Mouse (Mus musculus) CD4-positive helper T cell, adult 2 months (primary cell): ENCODE measurements around the gene Prkar2b.
A peak's percentile ranks its signal among the peaks of the same experiment; 100 is the strongest.
"Not testable (repeated sequence)": the region's sequence is repeated elsewhere in the genome, so short reads cannot be mapped to it uniquely, and the experiment has no call there.

ENCODE experiments used
- DNase-seq: peaks from one replicate; pipeline ENCODE4 v3.0.0-alpha.2; 2012; ENCODE audit warnings: low read depth, missing footprints, low spot score

Prkar2b gene

DNA sequence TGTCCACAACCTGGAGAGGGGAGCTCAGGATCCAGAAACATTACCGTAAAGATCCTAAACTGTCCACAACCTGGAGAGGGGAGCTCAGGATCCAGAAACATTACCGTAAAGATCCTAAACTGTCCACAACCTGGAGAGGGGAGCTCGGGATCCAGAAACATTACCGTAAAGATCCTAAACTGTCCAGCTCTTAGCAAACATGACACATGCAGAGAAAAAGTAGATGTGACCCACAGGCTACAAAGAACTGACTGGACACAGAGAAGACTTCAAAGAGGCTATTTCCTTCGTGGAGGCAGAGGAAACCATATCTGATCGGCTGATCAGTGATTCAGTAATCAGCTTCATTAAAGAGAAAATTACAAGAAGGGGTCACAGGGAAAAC, 51.1 kb downstream of the Prkar2b start:
- DNase-seq = not testable (repeated sequence)

DNA sequence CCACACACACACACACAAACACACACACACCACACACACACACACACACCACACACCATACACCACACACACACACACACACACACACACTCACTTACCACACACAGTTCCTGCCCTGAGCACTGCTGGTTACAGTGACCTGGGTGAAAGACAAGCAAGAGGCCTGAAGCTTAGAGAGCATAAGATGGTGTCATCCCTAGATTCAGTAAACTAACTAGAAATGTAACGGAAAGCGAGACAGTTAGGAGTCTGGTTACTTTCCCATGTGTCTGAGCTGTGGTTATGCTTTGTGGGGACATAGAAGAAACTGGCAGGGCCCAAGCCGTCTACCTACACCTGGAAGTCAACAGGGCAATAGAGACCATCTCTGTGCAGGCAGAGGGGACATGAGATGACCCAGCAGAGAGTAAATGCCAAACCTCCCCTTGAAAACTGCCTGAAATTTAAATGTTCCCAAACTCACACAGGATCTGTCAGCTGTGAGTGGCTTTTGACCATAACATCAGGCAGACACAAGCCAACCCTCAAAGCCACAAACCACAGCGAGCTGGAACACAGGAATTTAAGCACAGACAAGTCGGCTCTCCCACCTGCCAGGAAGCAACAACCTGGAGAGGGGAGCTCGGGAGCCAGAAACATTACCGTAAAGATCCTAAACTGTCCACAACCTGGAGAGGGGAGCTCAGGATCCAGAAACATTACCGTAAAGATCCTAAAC, 51.7 kb downstream of the Prkar2b start:
- no peak for DNase-seq

DNA sequence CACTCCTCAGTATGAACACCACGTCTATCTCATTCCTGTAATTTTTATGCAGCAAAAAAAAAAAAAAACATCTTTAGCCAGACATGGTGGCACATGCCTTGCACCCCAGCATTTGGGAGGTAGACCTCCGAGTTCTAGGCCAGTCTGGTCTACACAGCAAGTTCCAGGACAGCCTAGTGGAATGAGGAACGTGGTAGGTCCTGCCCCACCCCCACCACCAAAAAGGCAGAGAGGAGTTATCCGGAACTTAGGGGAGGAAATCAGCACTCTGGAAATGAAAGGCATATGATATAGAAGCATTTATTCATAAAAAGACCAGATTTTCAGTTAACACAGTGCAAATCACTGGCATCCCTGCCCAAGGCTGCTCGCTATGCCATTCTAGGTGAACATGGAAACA, 52.4 kb downstream of the Prkar2b start:
- no peak for DNase-seq

DNA sequence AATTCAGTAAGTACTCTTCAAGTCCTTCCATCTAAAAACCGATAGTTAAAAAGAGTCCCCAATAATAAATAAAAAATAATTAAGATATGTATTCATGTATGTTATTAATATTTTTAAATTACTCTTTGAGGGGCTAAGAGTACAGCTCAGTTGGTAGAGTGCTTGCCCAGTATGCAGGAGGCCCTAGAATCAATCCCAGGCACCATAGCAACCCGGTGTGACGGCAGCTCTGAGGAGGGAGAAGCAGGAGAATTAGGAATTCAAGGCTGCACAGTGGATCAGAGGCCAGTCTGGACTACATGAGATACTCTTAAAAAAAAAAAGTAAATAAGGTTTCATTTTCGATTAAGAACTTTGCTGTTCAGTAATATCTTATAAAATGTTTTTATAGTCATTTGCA, 53.5 kb downstream of the Prkar2b start:
- DNase-seq = no peak

GRCm38 (mm10) chr12:32007040-32007439, 54.1 kb downstream of the Prkar2b start:
- DNase-seq = no peak

DNA sequence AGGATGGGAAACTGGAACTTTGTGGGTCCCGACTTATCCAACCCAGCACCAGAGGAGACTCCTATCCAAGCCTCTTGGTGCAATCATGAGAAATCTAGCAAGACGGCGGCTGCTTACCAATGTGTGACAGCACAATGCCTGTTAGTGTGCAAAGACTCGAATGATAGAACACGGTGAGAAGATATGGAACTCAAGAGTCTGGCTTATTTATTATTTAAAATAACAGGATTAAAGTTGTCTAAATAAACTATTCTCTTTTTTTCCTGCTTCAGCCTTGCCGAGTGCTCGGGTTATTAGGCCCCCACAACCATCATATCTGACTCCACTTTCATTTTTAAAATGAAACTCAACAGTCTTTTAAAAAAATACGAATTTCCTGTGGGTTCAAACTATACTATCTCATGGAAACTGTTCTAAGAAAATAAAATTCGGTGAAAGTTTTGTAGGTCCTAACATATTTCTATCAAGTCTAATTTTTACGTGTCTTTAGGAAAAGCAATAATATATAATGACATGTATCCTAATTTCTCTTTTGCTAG, 54.6 kb downstream of the Prkar2b start:
- peak; percentile 44 for DNase-seq

DNA sequence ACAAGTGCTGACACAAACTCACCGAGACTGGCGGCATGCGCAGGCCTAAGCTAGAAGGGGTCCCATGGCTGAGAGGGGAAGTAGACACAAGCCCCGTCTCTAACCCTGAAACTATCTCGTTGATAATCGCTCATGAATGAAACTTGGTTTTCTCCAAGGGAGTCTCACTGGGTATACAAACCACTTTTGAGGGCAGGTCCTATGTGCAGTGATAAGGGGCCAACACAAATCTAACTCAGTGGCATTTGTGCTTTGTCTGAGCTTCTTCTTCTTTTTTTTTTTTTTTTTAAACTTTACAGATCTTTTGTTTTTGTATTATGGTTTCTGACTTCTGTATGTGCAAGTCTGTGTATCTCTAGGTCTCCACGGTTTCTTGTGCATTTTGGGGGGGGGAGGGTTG, 60.6 kb downstream of the Prkar2b start:
- no peak for DNase-seq

GRCm38 (mm10) chr12:31998706-31999105, 62.4 kb downstream of the Prkar2b start:
- DNase-seq = no peak

DNA sequence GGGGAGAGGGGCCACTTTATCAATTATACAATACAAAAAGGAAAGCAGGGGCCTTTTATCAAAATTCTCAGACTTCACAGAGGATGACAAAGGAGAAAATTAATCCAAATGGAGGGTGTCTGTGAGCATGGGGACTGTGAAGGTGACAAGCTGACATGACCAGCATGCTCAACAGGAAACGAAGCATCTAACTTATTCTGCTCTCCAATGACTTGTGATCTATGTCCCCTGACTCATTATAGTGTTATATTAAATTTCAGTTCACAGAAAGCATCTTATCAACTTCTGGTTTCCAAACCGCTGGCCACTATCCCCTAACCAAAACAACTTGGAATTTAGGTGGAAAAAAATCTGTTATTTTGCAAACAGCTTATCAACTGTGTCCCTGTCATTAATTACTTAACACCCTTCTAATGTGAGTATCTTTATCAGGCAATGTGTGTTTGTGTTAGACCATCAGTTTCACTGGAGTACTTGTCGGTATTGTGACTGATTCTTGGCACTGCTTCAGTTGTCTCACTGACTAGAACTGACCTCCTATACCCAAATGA, 63.7 kb downstream of the Prkar2b start:
- DNase-seq = no peak

DNA sequence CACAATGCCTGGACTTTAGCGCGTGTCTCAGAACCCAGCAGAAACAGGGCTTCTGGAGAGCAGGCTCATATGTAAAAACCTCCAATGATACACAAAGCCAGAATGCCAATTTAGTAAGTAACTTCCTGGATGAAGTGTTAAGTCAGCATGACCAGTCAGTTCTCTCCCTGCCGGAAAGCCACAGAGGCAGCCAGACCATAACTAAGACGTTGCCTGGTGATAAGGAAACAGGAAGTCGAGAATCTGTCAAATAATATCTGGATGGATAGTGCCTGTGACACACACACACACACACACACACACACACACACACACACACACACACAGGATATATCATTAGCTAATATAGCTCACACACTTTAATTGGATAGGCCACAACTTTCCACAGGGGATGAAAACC, 64.2 kb downstream of the Prkar2b start:
- DNase-seq = peak; percentile 73

DNA sequence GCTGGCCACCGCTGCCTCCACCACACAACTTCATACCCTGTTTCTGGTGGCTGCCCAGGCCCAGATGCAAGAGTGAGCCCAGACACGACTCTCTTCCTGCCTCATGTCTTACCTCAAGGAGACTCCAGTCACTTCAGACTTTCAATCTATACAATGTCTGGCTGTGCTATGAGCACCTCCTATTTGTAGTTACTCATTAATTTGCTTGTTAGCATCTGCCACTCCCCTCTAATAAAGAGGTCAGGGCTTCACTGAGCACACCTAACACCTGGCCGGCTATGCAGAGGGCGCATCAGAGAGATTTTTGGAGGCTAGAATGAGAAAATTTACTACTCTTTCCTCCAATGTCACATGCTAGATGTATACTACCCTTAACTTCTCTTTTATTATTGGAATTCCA, 70.5 kb downstream of the Prkar2b start:
- DNase-seq = no peak

- DNase-seq = no peak
Measured at GRCm38 (mm10) chr12:31989726-31990125, 71.4 kb downstream of the Prkar2b start.

- DNase-seq = no peak
Measured at GRCm38 (mm10) chr12:31986463-31986862, 74.6 kb downstream of the Prkar2b start.

DNA sequence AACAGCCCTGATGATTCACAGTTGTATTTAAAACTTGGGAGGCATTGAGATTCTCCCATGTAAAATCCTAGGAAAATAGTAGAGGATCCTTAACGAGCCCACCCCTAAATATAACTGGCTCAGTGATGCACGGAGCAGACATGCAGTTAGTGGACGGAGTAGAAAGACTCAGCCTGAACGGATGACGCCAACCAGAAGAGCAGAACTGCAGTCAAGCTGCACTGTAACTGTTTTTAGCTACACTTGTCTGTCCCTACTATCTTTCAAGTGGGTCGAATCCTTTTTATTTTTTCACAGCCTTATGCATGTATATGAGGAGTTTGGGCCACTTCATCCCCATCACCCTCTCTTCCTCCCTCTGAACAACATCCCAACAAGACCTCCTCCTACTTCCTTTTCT, 75.4 kb downstream of the Prkar2b start:
- DNase-seq = no peak

GRCm38 (mm10) chr12:31984664-31985063, 76.4 kb downstream of the Prkar2b start:
- no peak for DNase-seq

DNA sequence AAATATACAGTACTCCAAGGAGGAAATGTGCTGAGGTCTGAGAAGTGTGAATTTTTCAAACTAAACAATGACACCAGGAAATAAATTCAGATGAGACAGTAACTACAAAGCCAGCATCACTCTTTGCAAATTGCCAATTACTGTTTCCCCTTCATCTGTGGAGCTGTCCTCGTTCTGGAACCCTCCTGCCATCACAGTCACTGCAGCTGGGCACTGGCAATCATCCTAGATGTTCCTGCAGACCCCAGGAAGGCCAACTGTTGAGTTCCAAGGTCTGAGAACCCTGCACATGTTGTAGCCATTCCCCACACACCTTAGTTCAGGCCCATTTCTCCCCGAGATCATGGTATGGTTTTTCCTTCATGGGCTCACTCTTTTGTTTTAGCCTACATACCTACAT, 76.9 kb downstream of the Prkar2b start:
- DNase-seq = no peak

- DNase-seq = no peak
Measured at GRCm38 (mm10) chr12:31983769-31984168, 77.3 kb downstream of the Prkar2b start.

- no peak for DNase-seq
Measured at GRCm38 (mm10) chr12:31983238-31983637, 77.9 kb downstream of the Prkar2b start.

DNA sequence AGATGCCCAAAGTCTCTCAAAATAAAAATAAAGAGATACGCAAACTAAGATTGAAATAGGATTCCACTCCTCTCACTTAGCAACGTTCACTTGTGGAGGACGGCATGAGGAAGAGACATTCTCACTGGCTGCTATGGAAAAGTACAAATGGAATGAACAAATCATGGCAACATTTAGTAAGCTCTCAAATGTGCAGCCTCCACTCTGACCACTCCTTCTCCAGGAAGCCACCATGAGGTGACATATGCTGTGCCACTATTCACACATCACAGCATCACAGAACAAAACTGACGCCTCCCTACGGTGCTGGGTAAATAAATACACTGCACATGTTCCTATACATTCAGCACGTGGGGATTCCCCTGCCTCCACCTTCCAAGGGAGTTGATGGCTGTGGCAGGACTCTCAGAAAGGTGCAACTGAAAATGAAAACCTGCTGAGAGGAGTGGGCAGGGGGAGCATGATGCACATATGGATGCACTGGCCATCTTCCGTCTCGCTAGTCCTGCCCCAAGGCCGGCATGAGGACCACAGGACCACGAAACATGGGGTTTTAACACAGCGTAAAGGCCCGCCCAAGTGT, 83.4 kb downstream of the Prkar2b start:
- no peak for DNase-seq

- DNase-seq = no peak
Measured at GRCm38 (mm10) chr12:31976544-31976943, 84.6 kb downstream of the Prkar2b start.

GRCm38 (mm10) chr12:31973473-31974172, 87.5 kb downstream of the Prkar2b start:
- no peak for DNase-seq

DNA sequence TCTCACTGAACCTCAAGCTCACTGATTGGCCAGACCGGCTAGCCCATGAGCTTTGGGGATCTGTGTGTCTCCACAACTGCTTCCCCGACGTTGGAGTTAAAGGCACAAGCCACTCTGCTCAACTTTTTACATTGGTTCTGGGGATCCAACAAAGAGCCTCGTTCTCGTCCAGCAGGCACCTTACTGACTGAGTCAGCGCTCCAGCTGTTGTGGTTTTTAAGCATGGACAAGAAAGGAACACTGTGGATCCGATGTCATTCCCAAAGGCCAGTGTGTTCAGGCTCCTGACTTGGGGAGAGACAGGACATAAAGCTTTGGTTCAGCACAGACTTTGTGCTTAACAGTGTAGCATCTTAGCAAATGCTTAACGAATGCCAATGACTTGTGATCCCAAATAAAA, 89.5 kb downstream of the Prkar2b start:
- DNase-seq = no peak
